Mouse (Mus musculus) heart, embryonic 13.5 days (tissue): ENCODE data around the gene Gm5901. TPM values are rescaled to one million over a fixed set of nuclear protein-coding genes. Genes with fewer than 3 reads are reported as not detected.
"Not testable (repeated sequence)": the region's sequence is repeated elsewhere in the genome, so short reads cannot be mapped to it uniquely, and the experiment has no call there.

Experiments used
- ATAC-seq: fragments of 200-750 bp; cut with Nextera tagmentation; 2 replicates; pipeline ENCODE4 v1.8.0; 2017; ENCODE audit warnings: moderate TSS enrichment; ENCODE audit not compliant: insufficient number of reproducible peaks, low FRiP score, low TSS enrichment; ENCODE audit errors: extremely low read depth
- H3K27ac ChIP-seq: fragments of 300-500 bp; sonication (generic); replicated peaks from 2 replicates; pipeline ENCODE4 v1.5.1; 2015; ENCODE audit warnings: moderate library complexity, mild to moderate bottlenecking, inconsistent platforms
- H3K27me3 ChIP-seq: fragments of 300-500 bp; sonication (generic); replicated peaks from 2 replicates; pipeline ENCODE4 v1.6.1; 2015; ENCODE audit warnings: mild to moderate bottlenecking, inconsistent platforms
- H3K36me3 ChIP-seq: fragments of 300-500 bp; sonication (generic); 2 replicates; pipeline ENCODE4 v1.6.1; 2015; ENCODE audit warnings: mild to moderate bottlenecking, inconsistent platforms
- H3K4me1 ChIP-seq: fragments of 300-500 bp; sonication (generic); 2 replicates; pipeline ENCODE4 v1.6.1; 2015; ENCODE audit warnings: inconsistent platforms
- H3K4me2 ChIP-seq: fragments of 300-500 bp; sonication (generic); 2 replicates; pipeline ENCODE4 v1.6.1; 2015; ENCODE audit warnings: inconsistent platforms, mild to moderate bottlenecking, moderate library complexity
- H3K4me3 ChIP-seq: fragments of 300-500 bp; sonication (generic); 2 replicates; pipeline ENCODE4 v1.5.1; 2015; ENCODE audit warnings: moderate library complexity, mild to moderate bottlenecking, inconsistent platforms
- H3K9ac ChIP-seq: fragments of 300-500 bp; sonication (generic); 2 replicates; pipeline ENCODE4 v1.6.1; 2015; ENCODE audit warnings: inconsistent platforms, mild to moderate bottlenecking, moderate library complexity
- H3K9me3 ChIP-seq: fragments of 300-500 bp; sonication (generic); 2 replicates; pipeline ENCODE4 v1.6.1; 2016; ENCODE audit warnings: inconsistent platforms
- WGBS: fragments of 180-500 bp; shearing (Covaris S2); methylation state at CpG from one replicate; pipeline ENCODE4 v1.1.7; 2015; ENCODE audit warnings: mixed read lengths; 5-methylcytosine and 5-hydroxymethylcytosine counted together
- polyA plus RNA-seq: library from polyadenylated mRNA; unstranded; fragments of >200 nt; fragmentation: Nextera tagmentation; extraction: Ambion mirVana; gene quantifications from 2 replicates; pipeline ENCODE4 v1.2.1, GENCODE M21; 2015

The Gm5901 gene
- polyA plus RNA-seq, 1 experiment from 2014 or later, result not detected

DNA sequence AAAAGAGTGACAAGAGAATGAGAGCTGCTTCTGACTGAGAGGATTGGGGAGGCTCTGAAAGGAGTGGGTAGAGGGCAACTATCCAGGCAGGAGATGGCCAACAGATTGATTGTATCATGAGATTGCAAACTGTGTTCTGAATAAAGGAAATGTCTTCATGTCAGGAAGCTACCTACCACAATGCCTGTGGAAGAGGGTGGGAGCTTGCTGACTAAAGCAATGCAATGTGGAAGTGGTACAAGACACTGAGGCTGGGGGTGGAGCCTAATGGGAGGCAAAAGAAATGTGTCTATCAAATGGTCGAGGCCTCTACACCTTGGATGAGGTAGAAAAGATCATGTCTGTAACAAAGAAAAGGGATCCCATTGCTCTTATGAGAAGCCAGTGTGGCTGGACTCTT lies 31.5 kb downstream of the Gm5901 start:
- ATAC-seq, result no peak

DNA sequence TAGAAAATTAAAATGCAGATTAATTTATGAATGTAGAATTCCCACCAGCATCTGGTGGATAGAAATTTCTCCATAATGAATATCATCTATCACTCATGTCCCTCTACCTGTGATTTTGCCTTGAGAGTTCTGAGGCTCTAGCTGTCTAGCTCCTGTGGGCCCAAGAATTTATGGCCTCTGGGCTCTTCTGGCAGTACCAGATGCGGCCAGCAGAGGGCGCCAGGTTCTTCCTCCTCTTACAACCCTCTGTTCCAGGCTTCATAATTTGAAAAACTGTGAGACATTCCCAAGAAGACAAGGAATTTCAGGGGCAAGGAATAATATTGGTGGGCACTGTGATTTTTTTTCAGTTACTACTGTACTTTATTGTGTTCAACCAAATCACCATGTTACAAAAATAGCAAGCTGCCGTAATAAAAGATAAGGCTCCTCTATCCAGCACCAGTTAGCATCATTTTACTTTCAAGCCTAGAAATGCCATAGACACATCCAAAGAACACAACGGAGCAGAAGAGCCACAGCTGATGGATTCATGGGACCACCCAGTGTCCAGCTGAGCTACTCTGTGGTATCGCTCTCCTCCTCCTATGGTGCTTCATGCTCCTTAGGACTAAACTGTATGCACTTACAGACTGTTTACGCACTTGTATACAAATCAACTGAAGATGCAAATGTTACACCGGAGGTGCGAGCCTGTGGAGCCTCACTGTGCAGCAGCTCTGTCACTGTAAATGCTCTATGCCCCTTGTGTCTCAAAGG lies 37.2 kb downstream of the Gm5901 start:
- not testable (repeated sequence) for H3K9ac ChIP-seq, ATAC-seq
- 43% methylated on average over 8 of the region's 8 CpGs for WGBS

More for the DNA sequence above, 31.5 kb downstream of the Gm5901 start:
- Histone ChIP-seq H3K4me1 (no peaks in the 10 kb centered on the region), H3K9me3 (no peaks in the 10 kb centered on the region), H3K27ac (no peak overlapping the region), H3K36me3 (no peaks in the 10 kb centered on the region), H3K4me3 (no peak overlapping the region), H3K27me3 (no peaks in the 10 kb centered on the region), H3K4me2 (no peak overlapping the region), H3K9ac (no peak overlapping the region)
- WGBS, result 61% methylated on average over 1 of the region's 1 CpGs

GRCm38 (mm10) chr7:105414385-105414784 lies 39.5 kb downstream of the Gm5901 start:
- Histone ChIP-seq H3K27ac (no peak overlapping the region), H3K36me3 (no peaks in the 10 kb centered on the region), H3K27me3 (0 out of 2 replicates have a peak, but pooled peaks cover 6% of the 10 kb centered on the region), H3K9me3 (no peaks in the 10 kb centered on the region), H3K4me3 (no peak overlapping the region), H3K4me2 (no peak overlapping the region), H3K9ac (no peak overlapping the region), H3K4me1 (no peaks in the 10 kb centered on the region)
- WGBS, result 53% methylated on average over 6 of the region's 6 CpGs
- ATAC-seq, result no peak

More for the DNA sequence above, 37.2 kb downstream of the Gm5901 start:
- H3K27ac ChIP-seq, H3K9me3 ChIP-seq, H3K4me1 ChIP-seq, H3K36me3 ChIP-seq, H3K4me3 ChIP-seq, H3K4me2 ChIP-seq, H3K27me3 ChIP-seq: not testable (repeated sequence)

DNA sequence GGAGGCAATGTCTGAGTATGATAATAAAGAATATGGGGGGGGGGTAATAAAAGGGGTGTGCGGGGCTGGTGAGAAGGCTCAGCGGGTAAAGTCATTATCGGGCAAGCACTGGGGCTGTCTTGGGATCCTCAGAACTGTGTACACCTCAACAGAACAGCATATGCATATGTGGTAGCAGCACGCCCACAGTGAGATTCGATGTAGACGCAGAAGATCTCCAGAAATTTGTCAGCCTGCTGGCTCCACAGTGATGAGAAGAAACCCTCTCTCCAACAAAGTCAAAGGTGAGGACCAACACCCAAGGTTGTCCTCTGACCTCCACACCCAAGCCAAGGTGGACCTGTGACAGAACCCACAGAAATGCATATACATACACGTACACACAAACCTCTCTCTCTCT lies 41.7 kb downstream of the Gm5901 start:
- no peaks in the 10 kb centered on the region for H3K9me3 ChIP-seq
- no peak overlapping the region for H3K27ac ChIP-seq
- no peak for ATAC-seq
- whole genome bisulfite sequencing, result 78% methylated on average over 7 of the region's 7 CpGs
- peaks cover 5% of the 10 kb centered on the region for H3K4me1 ChIP-seq
- no peak overlapping the region for H3K4me2 ChIP-seq
- no peak overlapping the region for H3K4me3 ChIP-seq
- H3K36me3 ChIP-seq, result no peaks in the 10 kb centered on the region
- 0 out of 2 replicates have a peak, but pooled peaks cover 6% of the 10 kb centered on the region for H3K27me3 ChIP-seq
- no peak overlapping the region for H3K9ac ChIP-seq

DNA sequence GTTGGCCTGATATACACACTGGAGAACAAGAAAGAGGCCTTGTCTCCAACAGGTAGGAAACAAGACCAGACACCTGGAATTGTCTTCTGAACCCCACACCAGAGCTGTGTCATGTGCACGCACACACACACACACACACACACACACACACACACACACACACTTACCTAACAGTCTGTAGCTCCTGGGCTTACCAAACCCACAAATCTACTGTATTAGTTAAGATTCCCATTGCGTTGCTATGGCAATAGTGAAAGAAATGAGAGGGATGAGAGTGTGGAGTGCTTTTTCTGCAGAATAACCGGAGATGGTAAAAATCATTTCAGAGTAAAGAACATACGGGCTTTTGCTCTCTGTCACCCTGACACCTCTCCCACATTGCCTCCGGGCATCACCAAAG lies 43.3 kb downstream of the Gm5901 start:
- no peak overlapping the region for H3K4me2 ChIP-seq
- no peak for ATAC-seq
- no peak overlapping the region for H3K27ac ChIP-seq
- peaks cover 5% of the 10 kb centered on the region for H3K4me1 ChIP-seq
- peaks cover 11% of the 10 kb centered on the region; the same call in 1 of the 2 replicates for H3K27me3 ChIP-seq
- WGBS, result 77% methylated on average over 5 of the region's 5 CpGs
- no peaks in the 10 kb centered on the region for H3K9me3 ChIP-seq
- no peak overlapping the region for H3K9ac ChIP-seq
- H3K36me3 ChIP-seq, result no peaks in the 10 kb centered on the region
- no peak overlapping the region for H3K4me3 ChIP-seq

DNA sequence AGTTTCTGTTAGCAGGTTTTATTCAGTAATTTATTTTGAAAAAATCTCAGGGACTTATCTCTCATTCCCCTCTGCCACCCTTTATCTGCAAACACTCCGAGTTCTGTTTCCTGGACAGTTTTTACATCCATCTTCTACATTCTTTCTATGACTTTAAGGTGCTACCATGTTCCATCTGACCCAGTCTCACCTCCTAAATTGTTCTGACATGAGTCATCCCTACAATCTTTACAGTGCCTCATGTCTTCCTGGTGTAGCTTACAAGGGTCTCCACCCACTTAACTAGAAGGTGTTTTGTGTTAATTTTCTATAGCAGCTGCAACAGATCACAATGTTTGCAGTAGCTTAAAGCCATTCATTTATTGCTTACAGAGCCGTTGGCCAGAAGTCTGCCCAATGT lies 46.1 kb downstream of the Gm5901 start:
- Histone ChIP-seq H3K4me1 (peaks cover 14% of the 10 kb centered on the region), H3K27me3 (peaks cover 37% of the 10 kb centered on the region), H3K4me3 (no peak overlapping the region), H3K36me3 (no peaks in the 10 kb centered on the region), H3K9ac (no peak overlapping the region), H3K4me2 (no peak overlapping the region), H3K27ac (no peak overlapping the region), H3K9me3 (no peaks in the 10 kb centered on the region)
- WGBS, result 21% methylated on average over 2 of the region's 2 CpGs
- no peak for ATAC-seq

- no peak for ATAC-seq
- Histone ChIP-seq H3K9ac (no peak overlapping the region), H3K4me2 (no peak overlapping the region), H3K36me3 (no peaks in the 10 kb centered on the region), H3K27me3 (peaks cover 68% of the 10 kb centered on the region), H3K27ac (no peak overlapping the region), H3K4me1 (peaks cover 16% of the 10 kb centered on the region), H3K9me3 (no peaks in the 10 kb centered on the region), H3K4me3 (no peak overlapping the region)
- 27% methylated on average over 5 of the region's 5 CpGs for WGBS
Observed at GRCm38 (mm10) chr7:105424368-105424767, 49.5 kb downstream of the Gm5901 start.

GRCm38 (mm10) chr7:105425424-105426043 lies 50.7 kb downstream of the Gm5901 start, which contains the start of gene Cckbr:
Gene Cckbr (plus strand): TSS chr7:105425731.
- WGBS, result 3% methylated on average over 31 of the region's 31 CpGs
- ATAC-seq, result no peak
- Histone ChIP-seq H3K4me1 (peaks cover 16% of the 10 kb centered on the region), H3K36me3 (no peaks in the 10 kb centered on the region), H3K4me3 (peak within 1 kb of the TSS; percentile 57), H3K27me3 (peaks cover 79% of the 10 kb centered on the region), H3K9me3 (no peaks in the 10 kb centered on the region), H3K4me2 (peak within 1 kb of the TSS; percentile 88), H3K27ac (no peak within 1 kb of the TSS), H3K9ac (peak within 1 kb of the TSS; percentile 71)

- WGBS, result 3% methylated on average over 11 of the region's 11 CpGs
- Histone ChIP-seq H3K4me2 (peak overlapping the region; percentile 88), H3K9me3 (no peaks in the 10 kb centered on the region), H3K4me3 (peak overlapping the region; percentile 57), H3K36me3 (no peaks in the 10 kb centered on the region), H3K4me1 (peaks cover 13% of the 10 kb centered on the region), H3K9ac (peak overlapping the region; percentile 71), H3K27ac (no peak overlapping the region), H3K27me3 (peaks cover 84% of the 10 kb centered on the region)
- no peak for ATAC-seq
Observed at GRCm38 (mm10) chr7:105426051-105426450, 51.2 kb downstream of the Gm5901 start.
